Mouse (Mus musculus) heart, postnatal 0 days (tissue): ENCODE results near the gene Tst.

Source experiments
- CTCF ChIP-seq: IDR thresholded peaks from 2 replicates; pipeline ENCODE4 v1.5.1; 2016; ENCODE audit warnings: antibody characterized with exemption, control low read depth, low read depth
- EP300 ChIP-seq: IDR thresholded peaks from 2 replicates; pipeline ENCODE4 v1.6.1; 2016; ENCODE audit warnings: antibody characterized with exemption, low read depth

- TF ChIP-seq CTCF (peak; percentile 68), EP300 (no peak)
Observed at GRCm38 (mm10) chr15:78368926-78369346, 36.8 kb downstream of the Tst start.
